Mouse (Mus musculus): ENCODE results near the gene Tbl3.

Gene Tbl3

DNA sequence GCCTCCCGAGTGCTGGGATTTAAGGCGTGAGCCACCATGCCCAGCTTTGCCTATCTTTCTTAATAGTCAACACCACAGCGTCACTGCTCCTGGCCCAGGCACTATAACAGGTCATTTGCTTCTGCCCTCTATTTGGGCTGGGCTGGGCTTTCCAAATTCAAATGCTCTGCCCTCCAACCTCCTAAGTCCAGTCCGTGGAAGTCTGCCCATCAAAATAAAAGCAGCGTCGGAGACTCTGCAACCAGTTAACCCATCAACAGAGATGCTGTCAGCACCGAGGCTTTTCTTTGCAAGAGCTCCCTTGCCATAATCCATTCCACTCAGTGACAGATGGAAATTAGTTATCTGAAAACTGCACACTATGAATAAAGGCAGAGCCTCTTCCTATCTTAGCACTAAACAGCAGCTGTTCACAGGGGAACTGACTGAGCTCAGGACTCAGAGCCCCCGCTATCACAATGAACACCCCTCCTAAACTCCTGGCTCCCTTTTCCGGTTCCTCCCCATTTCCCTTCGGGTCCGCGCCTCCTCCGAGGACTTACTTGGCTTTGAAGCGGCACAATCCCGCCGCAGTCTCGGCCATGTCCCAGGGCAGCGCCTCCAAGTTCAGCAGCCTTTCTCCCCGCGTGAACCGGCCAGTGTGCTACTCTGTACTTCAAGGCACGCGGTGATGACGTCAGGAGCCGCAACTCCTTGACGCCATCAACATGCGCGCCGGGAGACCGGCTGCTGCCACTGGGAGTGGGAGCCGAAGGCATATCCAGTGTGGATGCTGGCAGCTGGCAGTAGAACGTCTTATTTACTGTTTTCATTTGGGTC, at the start of gene Tbl3:
TSS of gene Tbl3 (minus strand) at position 679 of the 819 bp plus-strand sequence.
- peak; percentile 97 to 98 for DNase-seq (ENCODE audit: low spot score in 2 of 2)

DNA sequence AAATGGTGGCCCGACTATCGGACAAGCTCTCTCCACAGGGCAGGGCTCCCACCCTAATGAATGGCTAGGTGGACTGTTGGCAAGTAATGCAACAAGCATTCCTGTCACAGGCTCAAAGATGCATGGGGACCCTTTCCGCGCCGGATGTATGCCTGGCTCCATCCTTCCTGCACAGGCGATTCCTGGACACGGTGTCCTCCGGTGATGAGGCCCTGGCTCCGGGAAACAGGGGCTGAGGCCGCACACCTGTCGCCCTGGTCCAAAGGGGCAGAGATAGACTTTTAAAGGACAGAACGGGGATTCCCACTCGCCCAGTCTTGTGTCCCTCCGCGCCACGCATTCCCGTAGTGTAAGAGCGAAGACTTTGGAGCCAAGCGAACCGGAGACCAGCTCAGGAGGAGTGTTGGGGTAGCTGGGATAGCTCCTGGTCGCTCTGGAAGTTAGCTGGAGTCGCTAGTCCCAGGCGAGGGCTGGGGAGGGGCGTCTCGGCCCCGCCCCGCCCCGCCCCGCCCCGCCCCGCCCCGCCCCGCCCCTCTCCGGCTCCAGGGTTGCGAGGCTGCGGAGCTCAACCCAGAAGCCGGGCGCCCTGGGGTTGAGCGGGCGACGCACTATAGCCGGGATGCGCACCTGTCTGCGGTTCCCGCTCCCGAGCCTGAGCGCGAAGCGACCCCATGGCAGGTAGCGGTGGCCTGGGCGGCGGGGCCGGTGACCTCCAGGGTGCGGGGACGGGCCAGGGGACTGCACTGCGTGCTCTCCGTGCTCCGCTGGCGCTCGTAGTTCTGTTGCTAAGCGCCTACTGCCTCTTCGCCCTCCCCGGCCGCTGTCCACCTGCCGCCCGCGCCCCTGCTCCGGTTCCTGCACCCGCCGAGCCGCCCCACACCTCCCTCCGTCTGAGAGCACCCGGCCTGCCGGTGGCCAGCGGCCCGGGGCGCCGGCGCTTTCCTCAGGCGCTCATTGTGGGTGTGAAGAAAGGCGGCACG, 45.2 kb upstream of the Tbl3 start, which contains the start of gene Hs3st6:
TSS of gene Hs3st6 (plus strand) at position 574 of the 980 bp plus-strand sequence.
- DNase-seq (ENCODE audit: low spot score in 2 of 2), result no peak

- no peak for DNase-seq (ENCODE audit: low spot score in 2 of 2)
Measured at GRCm38 (mm10) chr17:24751528-24751927, 44.1 kb upstream of the Tbl3 start.

DNA sequence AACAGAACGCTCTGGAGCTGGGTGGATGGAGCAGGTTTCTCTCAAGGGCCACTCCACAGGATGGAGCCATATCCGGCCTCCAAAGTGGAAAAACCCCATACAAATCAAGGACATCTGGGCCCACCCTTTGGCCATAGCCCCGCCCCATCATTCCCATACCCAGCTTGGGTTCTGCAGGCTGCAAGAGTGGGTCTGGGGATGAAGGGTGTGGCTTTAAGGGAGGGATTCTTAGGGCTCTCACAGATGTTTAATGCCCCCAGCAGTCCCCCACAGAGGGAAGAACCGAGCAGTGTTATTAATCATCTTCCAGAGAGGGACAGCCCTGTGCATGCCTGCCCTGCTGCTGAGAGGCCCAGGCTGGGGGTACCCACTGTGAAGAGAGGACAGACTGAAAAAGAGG, 39.5 kb upstream of the Tbl3 start:
- no peak for DNase-seq (ENCODE audit: low spot score in 2 of 2)

- peak; percentile 90 to 91 for DNase-seq (ENCODE audit: low spot score in 2 of 2)
Measured at GRCm38 (mm10) chr17:24745526-24746497, 38.4 kb upstream of the Tbl3 start.

DNA sequence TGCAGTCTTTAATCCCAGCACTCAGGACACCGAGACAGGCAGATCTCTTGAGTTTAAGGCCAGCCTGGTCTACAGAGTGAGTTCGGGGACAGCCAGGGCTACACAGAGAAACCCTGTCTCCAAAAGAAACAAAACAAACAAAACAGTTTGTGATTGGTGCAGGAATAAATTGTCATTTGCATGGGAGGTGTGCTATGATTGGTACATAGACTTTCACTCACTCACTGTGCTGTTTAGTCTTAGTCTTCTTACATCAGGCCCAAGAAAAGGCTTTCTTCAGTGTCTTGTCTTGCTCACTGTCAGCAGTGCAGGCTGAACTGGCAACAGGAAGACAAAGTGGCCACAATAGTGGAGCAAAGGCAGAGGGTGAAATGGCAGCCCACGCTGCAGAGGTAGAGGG, 36.9 kb upstream of the Tbl3 start:
- no peak for DNase-seq (ENCODE audit: low spot score in 2 of 2)

DNA sequence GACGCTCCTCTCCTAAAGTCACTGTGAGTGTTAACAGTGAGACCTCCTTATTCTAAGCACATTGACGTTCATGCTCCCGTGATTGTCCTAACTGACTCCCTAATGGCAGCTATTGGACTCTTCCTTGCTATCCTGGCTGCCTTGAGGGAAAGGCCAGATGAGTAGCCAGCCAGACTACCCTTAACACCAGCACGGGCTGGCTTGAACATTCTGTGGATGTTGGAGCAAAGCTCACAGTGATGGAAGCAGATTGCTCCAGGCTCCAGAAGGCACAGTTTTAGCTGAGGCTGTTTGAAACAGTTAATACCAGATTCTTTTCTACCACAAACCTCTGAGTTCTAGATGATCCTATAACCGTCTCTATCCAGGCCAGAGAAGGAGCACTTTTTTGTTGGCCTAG, 36.4 kb upstream of the Tbl3 start:
- DNase-seq (ENCODE audit: low spot score in 2 of 2), result no peak

GRCm38 (mm10) chr17:24742307-24742706, 34.8 kb upstream of the Tbl3 start:
- DNase-seq (ENCODE audit: low spot score in 2 of 2), result no peak

DNA sequence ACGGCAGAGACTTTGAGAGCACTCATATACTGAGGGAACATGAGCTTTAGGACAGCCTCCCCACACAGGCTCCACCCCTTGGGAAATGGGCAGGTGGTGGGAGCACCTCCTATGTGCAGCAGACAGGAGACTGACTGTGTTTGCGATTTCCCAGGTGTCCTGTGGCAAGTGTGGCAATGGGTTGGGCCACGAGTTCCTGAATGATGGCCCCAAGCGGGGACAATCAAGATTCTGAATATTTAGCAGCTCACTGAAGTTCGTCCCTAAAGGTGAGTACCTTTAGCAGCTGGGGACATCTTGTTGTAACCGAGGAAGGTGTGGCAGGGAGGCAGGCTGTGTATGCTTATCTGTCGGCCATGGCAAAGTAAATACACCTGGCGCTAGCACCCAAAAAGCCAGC, 32.5 kb upstream of the Tbl3 start:
- no peak for DNase-seq (ENCODE audit: low spot score in 2 of 2)

DNA sequence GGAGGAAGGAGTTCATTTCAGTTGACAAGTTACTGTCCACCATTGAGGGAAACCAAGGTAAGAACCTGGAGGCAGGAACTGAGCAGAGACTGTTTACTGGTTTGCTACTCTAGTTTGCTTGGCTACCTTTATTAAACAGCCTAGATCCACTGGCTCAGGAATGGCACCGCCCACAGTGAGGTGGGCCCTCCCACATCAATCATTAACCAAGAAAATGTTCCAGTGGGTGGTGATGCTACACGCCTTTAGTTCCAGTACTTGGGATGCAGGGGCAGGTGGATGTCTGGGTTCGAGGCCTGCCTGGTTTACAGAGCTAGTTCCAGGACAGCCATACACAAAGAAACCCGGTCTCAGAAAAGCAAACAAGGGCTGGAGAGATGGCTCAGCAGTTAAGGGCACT, 30.8 kb upstream of the Tbl3 start:
- DNase-seq (ENCODE audit: low spot score in 2 of 2), result no peak

DNA sequence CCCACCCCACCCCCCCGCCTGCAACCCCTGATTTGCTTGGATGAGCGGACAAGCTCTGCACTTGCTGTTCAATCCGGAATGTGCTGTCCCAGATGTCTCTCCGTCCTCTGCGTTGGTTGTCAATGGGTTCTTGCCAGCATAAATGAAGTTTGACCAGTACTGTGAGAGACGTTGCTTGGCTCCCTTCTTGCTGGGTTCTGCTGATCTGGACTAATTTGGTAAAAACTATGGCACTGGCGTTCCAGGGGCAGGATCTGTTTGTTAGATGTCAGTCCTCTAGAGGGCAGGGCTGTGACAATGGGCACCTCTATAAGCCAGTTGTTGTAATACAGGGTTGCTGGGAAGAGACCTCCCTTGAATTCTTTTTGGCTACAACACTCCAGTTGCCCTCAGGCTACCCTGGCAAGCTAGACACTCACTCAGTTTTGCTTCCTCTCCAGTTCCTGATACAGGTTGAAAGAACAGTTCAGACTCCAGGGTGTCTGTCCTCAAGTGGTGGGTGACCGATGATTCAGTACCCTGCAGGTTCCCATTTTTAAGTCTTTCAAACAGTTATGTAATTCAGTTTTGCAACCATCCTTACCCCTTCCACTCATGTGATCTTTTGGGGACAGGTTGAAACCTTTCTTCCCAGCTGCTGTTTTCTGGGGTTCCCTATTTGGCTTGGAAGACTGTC, 29.8 kb upstream of the Tbl3 start:
- no peak for DNase-seq (ENCODE audit: low spot score in 2 of 2)

DNA sequence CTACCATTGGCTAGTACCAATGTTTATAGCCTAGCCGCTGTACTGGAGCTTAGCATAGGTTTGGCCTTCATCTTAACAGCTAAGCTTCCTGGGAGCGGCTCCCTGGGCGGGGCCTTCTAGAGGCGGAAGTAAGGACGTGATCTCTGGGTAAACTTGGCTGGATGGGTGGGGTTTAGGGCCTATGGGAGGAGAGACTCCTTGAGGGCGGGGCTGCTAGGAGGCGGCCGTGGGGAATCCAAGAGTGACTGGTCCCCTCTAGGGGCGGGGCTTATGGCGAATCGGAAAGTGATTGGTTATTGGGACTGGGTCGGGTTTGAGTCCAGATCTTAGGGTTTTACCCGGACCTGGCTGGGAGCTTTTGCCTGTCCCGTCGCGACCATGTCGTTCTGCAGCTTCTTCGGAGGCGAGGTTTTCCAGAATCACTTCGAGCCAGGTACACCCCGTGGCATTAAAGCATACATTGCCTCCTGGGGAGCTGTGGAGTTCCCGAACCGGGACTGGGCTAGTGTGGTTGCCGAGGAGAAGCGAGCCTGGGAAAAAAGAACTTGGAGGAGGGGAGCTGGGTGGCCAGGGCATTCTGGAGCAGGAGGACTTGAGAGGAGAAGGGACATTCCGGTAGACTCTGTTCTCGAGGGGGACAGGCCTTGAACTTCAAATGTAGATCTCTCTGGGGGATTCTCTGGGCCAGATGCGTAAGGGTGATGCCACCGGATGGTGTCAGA, 29.0 kb upstream of the Tbl3 start, which contains the start of gene Msrb1:
TSS of gene Msrb1 (plus strand) at position 313 of the 722 bp plus-strand sequence.
- peak; percentile 91 to 92 for DNase-seq (ENCODE audit: low spot score in 2 of 2)

DNA sequence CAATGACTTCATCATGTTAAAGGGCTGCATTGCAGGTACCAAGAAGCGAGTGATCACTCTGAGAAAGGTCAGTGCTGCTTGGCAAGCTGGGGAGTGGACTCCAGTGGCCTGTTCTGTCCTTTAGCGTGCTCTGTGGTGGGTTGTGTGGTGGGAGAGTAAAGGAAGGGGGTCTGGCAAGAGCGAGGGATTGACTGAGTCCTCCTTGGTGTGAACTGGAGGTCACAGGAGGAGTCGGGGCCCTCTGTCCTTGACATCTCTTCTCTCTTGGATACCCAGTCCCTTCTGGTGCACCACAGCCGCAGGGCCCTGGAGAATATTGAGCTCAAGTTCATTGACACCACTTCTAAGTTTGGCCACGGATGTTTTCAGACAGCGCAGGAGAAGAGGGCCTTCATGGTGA, 28.0 kb upstream of the Tbl3 start:
- no peak for DNase-seq (ENCODE audit: low spot score in 2 of 2)

DNA sequence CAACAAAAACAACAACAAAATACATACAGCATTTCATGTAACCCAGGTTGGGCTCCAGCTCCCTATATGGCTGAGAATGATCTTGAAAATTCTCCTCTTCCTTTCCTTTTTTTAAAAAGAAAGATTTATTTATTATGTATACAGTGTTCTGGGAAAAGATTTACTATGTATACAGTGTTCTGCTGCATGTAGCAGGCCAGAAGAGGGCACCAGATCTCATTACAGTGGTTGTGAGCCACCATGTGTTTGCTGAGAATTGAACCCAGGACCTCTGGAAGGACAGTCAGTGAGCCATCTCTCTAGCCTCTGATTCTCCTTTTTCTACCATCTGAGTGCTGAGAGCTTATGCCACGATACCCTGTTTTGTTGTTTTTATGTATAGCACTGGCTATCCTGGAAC, 27.1 kb upstream of the Tbl3 start:
- DNase-seq (ENCODE audit: low spot score in 2 of 2), result no peak

DNA sequence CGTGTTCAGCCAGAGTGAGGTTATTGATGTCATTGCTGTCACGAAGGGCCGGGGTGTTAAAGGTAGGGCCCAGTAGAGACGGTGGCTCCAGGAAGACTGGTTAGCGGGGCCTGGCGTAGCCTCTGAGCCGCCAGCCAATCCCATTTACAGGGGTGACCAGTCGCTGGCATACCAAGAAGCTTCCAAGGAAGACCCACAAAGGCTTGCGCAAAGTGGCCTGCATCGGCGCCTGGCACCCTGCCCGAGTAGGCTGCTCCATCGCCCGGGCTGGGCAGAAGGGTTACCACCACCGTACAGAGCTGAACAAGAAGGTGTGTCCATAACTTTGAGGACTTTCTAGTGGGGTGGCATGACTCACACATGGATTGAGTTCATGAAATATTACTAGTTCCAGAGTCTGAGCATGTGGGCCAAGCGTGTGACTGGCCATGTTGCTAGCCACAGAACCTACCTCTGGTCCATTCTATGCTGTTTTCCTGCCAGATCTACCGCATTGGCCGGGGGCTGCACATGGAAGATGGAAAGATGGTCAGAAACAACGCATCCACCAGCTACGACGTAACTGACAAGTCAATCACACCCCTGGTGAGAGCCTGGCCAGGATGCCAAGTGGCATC, 26.1 kb upstream of the Tbl3 start:
- DNase-seq (ENCODE audit: low spot score in 2 of 2), result no peak

- DNase-seq (ENCODE audit: low spot score in 2 of 2), result no peak
Measured at GRCm38 (mm10) chr17:24732233-24732935, 24.9 kb upstream of the Tbl3 start.

GRCm38 (mm10) chr17:24730787-24731186, 23.3 kb upstream of the Tbl3 start:
- DNase-seq (ENCODE audit: low spot score in 2 of 2), result no peak

DNA sequence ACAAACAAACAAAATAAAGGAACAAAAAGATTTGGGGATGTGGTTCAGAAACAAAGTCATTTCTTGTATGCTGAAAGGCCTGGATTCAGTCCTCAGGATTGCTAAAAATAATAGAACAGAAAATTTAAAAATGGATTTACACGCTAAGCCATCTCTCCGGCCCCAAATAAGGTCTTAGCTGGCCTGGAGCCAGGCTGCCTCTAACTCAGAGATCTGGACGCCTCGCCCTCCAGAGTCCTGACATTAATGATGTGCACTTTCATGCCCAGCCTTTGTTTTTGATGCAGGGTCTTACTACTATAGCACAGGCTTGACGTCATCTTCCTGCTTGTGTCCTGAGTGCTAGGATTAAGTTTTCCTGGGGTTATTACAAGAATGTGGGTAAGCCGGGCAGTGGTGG, 21.6 kb upstream of the Tbl3 start:
- DNase-seq (ENCODE audit: low spot score in 2 of 2), result no peak

DNA sequence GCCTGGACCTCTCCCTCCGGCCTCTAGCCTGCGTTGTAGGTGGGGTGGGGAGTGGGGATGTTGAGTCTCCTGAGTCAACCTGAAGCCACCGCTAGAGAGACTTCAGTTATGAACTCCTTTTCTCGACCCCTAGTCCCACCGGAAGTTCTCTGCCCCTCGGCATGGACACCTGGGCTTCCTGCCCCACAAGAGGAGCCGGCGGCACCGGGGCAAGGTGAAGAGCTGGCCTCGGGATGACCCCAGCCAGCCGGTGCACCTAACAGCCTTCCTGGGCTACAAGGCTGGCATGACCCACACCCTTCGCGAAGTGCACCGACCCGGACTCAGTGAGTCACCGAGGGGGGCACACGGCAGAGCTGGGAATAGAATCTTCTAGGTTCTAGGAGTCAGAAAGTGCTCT, 20.7 kb upstream of the Tbl3 start:
- no peak for DNase-seq (ENCODE audit: low spot score in 2 of 2)

Measured in right cerebral cortex, adult 2 months (tissue).